Mouse (Mus musculus) liver, adult 2 months (tissue): ENCODE results near the gene Snx27. TPM values are rescaled to one million over a fixed set of nuclear protein-coding genes. Genes with fewer than 3 reads are reported as not detected.

Source experiments
- DNase-seq: peaks from one replicate; pipeline ENCODE4 v3.0.0-alpha.2; 2011; ENCODE audit warnings: low read depth, low spot score; ENCODE audit errors: extremely low read depth
- H3K27ac ChIP-seq: fragments of 200-500 bp; replicated peaks from 2 replicates; pipeline ENCODE4 v1.5.1; 2012; ENCODE audit warnings: low read depth, mild to moderate bottlenecking, control low read depth, inconsistent platforms, low read length; ENCODE audit not compliant: insufficient read depth
- H3K27me3 ChIP-seq: fragments of 200-500 bp; 2 replicates; pipeline ENCODE4 v1.6.1; 2012; ENCODE audit warnings: mild to moderate bottlenecking, moderate library complexity, low read length, inconsistent platforms; ENCODE audit not compliant: control insufficient read depth, insufficient read depth
- H3K36me3 ChIP-seq: fragments of 200-500 bp; 2 replicates; pipeline ENCODE4 v1.6.1; 2012; ENCODE audit warnings: low read length, inconsistent platforms; ENCODE audit not compliant: control insufficient read depth, insufficient read depth
- H3K4me1 ChIP-seq: fragments of 200-500 bp; 2 replicates; pipeline ENCODE4 v1.6.1; 2011; ENCODE audit warnings: low read length; ENCODE audit not compliant: control insufficient read depth, insufficient read depth
- H3K4me3 ChIP-seq: fragments of 200-500 bp; 2 replicates; pipeline ENCODE4 v1.5.1; 2011; ENCODE audit warnings: low read depth, mild to moderate bottlenecking, control low read depth, low read length, moderate library complexity; ENCODE audit not compliant: insufficient read depth
- H3K79me2 ChIP-seq: fragments of 200-500 bp; 2 replicates; pipeline ENCODE4 v1.6.1; 2012; ENCODE audit warnings: inconsistent platforms, mild to moderate bottlenecking, low read length, moderate library complexity; ENCODE audit not compliant: control insufficient read depth, insufficient read depth
- H3K9ac ChIP-seq: fragments of 200-500 bp; 2 replicates; pipeline ENCODE4 v1.6.1; 2012; ENCODE audit warnings: low read depth, mild to moderate bottlenecking, control low read depth, inconsistent platforms, low read length
- CTCF ChIP-seq: fragments of 200-500 bp; IDR thresholded peaks from 2 replicates; pipeline ENCODE4 v1.5.1; 2011; ENCODE audit warnings: low read depth, low read length, control low read depth
- POLR2A ChIP-seq: fragments of 200-500 bp; IDR thresholded peaks from 2 replicates; pipeline ENCODE4 v1.6.1; 2011; ENCODE audit warnings: low read length, control low read depth; ENCODE audit not compliant: insufficient read depth; ENCODE audit errors: extremely low read depth
- WGBS: fragments of 180-500 bp; shearing (Covaris S2); methylation state at CpG from one replicate; pipeline ENCODE4 v1.1.7; 2018; 5-methylcytosine and 5-hydroxymethylcytosine counted together
- polyA plus RNA-seq: library from polyadenylated mRNA; depleted of rRNA; stranded (reverse); fragments of >200 nt; gene quantifications from 2 replicates; pipeline ENCODE4 v1.2.3, GENCODE M21; 2012; rRNA removed
- total RNA-seq: library from RNA; depleted of rRNA; stranded (reverse); fragments of >200 nt; gene quantifications from 2 replicates; pipeline ENCODE4 v1.2.3, GENCODE M21; 2014; rRNA removed

The Snx27 gene
- total RNA-seq (9.6 and 13.6 TPM in 2 replicates), polyA plus RNA-seq (4.7 TPM in 2 replicates)

- peak within 1 kb of the TSS; percentile 93 for H3K9ac ChIP-seq
- H3K27me3 ChIP-seq: no peaks in the 10 kb centered on the region
- peaks cover 10% of the 10 kb centered on the region for H3K4me1 ChIP-seq
- H3K36me3 ChIP-seq: no peaks in the 10 kb centered on the region
- peaks cover 22% of the 10 kb centered on the region; the same call in 1 of the 2 replicates for H3K79me2 ChIP-seq
- TF ChIP-seq POLR2A: 0 out of 2 replicates have a peak, but pooled peaks have one; percentile 6
- no peak for TF ChIP-seq CTCF
- H3K27ac ChIP-seq: peak within 1 kb of the TSS; percentile 86
- H3K4me3 ChIP-seq: peak within 1 kb of the TSS; percentile 95
- WGBS: under 1% methylated on average over 42 of the region's 42 CpGs
- peak; percentile 83 for DNase-seq
Observed at GRCm38 (mm10) chr3:94582456-94582891, at the start of gene Snx27. Snx27 (minus strand) TSS chr3:94582716.

- no peak for DNase-seq
- Histone ChIP-seq H3K36me3 (peaks cover 6% of the 10 kb centered on the region), H3K4me1 (no peaks in the 10 kb centered on the region), H3K79me2 (no peaks in the 10 kb centered on the region), H3K27ac (no peak overlapping the region), H3K4me3 (no peak overlapping the region), H3K27me3 (no peaks in the 10 kb centered on the region), H3K9ac (no peak overlapping the region)
- 89% methylated on average over 3 of the region's 3 CpGs for WGBS
- TF ChIP-seq CTCF: no peak
- no peak for TF ChIP-seq POLR2A
Observed at GRCm38 (mm10) chr3:94629876-94630275, 47.4 kb upstream of the Snx27 start.

GRCm38 (mm10) chr3:94628712-94629111, 46.2 kb upstream of the Snx27 start:
- Histone ChIP-seq H3K27ac (no peak overlapping the region), H3K36me3 (peaks cover 6% of the 10 kb centered on the region), H3K27me3 (no peaks in the 10 kb centered on the region), H3K4me1 (no peaks in the 10 kb centered on the region), H3K4me3 (no peak overlapping the region), H3K79me2 (no peaks in the 10 kb centered on the region), H3K9ac (no peak overlapping the region)
- 96% methylated on average over 5 of the region's 5 CpGs for WGBS
- TF ChIP-seq CTCF (no peak), POLR2A (no peak)
- no peak for DNase-seq

GRCm38 (mm10) chr3:94624281-94624680, 41.8 kb upstream of the Snx27 start:
- DNase-seq: no peak
- 90% methylated on average over 4 of the region's 4 CpGs for WGBS

DNA sequence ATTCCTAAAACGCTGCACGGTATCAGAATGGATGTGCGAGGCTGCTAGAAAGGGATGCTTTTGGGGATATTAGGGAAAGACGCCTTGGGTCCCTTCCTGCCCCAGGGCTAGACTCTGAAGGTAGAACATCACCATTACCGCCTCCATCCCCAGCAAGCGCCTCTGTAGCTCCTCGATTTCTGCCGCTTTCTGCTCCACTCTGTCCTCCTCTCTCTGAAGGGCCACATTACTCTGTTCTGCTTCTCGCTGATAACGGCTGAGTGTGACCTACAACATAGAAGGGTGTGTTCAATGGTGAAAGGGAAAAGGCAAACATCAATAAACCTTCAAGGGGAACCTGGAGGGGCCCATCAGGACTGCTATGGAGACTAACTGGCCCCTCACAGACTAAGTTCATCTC, 40.0 kb upstream of the Snx27 start:
- no peak overlapping the region for H3K27ac ChIP-seq
- no peak for DNase-seq
- no peaks in the 10 kb centered on the region for H3K79me2 ChIP-seq
- 95% methylated on average over 10 of the region's 10 CpGs for WGBS
- TF ChIP-seq CTCF (no peak), POLR2A (no peak)
- H3K36me3 ChIP-seq: peaks cover 17% of the 10 kb centered on the region; the same call in 1 of the 2 replicates
- H3K4me3 ChIP-seq: no peak overlapping the region
- no peaks in the 10 kb centered on the region for H3K4me1 ChIP-seq
- H3K9ac ChIP-seq: no peak overlapping the region
- H3K27me3 ChIP-seq: no peaks in the 10 kb centered on the region

More at GRCm38 (mm10) chr3:94624281-94624680, 41.8 kb upstream of the Snx27 start:
- H3K4me3 ChIP-seq: no peak overlapping the region
- H3K9ac ChIP-seq: no peak overlapping the region
- no peaks in the 10 kb centered on the region for H3K79me2 ChIP-seq
- peaks cover 19% of the 10 kb centered on the region for H3K36me3 ChIP-seq
- no peaks in the 10 kb centered on the region for H3K4me1 ChIP-seq
- H3K27ac ChIP-seq: no peak overlapping the region
- H3K27me3 ChIP-seq: no peaks in the 10 kb centered on the region
- TF ChIP-seq CTCF (no peak), POLR2A (no peak)

- H3K27me3 ChIP-seq: no peaks in the 10 kb centered on the region
- H3K79me2 ChIP-seq: no peaks in the 10 kb centered on the region
- peaks cover 17% of the 10 kb centered on the region; the same call in 1 of the 2 replicates for H3K36me3 ChIP-seq
- H3K9ac ChIP-seq: no peak overlapping the region
- 83% methylated on average over 11 of the region's 11 CpGs for WGBS
- no peak overlapping the region for H3K4me3 ChIP-seq
- DNase-seq: no peak
- H3K4me1 ChIP-seq: no peaks in the 10 kb centered on the region
- no peak overlapping the region for H3K27ac ChIP-seq
- TF ChIP-seq CTCF (no peak), POLR2A (no peak)
Observed at GRCm38 (mm10) chr3:94621740-94622507, 39.4 kb upstream of the Snx27 start.
